Mouse (Mus musculus): ENCODE measurements around the gene Stra6. TPM values are rescaled to one million over a fixed set of nuclear protein-coding genes. Genes with fewer than 3 reads are reported as not detected.

Gene Stra6
- polyA plus RNA-seq, 1 experiment from 2014 or later, result 0.89 TPM

GRCm38 (mm10) chr9:58099836-58100565, 36.4 kb downstream of the Stra6 start:
- Histone ChIP-seq H3K27me3 (ENCODE audit: control insufficient read depth, insufficient read depth, low read length) (0 out of 2 replicates have a peak, but pooled peaks cover 2% of the 10 kb centered on the region), H3K9me3 (replicated peaks; ENCODE audit: control insufficient read depth, low read length) (no peaks in the 10 kb centered on the region), H3K9ac (ENCODE audit: low read length) (no peak overlapping the region), H3K4me3 (ENCODE audit: low read length) (no peak overlapping the region), H3K27ac (ENCODE audit: low read length) (no peak overlapping the region), H3K4me1 (ENCODE audit: control insufficient read depth, insufficient read depth, low read length) (no peaks in the 10 kb centered on the region), H3K36me3 (ENCODE audit: control insufficient read depth, insufficient read depth) (no peaks in the 10 kb centered on the region), H3K4me2 (ENCODE audit: low read depth, low read length) (no peak overlapping the region)
- 44% methylated on average over 5 of the region's 5 CpGs for WGBS
- ATAC-seq (replicated peaks; ENCODE audit: extremely low read depth, insufficient read depth, low FRiP score), result no peak

- H3K27ac ChIP-seq (ENCODE audit: low read length), result no peak overlapping the region
- no peak overlapping the region for H3K9ac ChIP-seq (ENCODE audit: low read length)
- 0 out of 2 replicates have a peak, but pooled peaks cover 2% of the 10 kb centered on the region for H3K27me3 ChIP-seq (ENCODE audit: control insufficient read depth, insufficient read depth, low read length)
- no peaks in the 10 kb centered on the region for H3K4me1 ChIP-seq (ENCODE audit: control insufficient read depth, insufficient read depth, low read length)
- ATAC-seq (replicated peaks; ENCODE audit: extremely low read depth, insufficient read depth, low FRiP score), result no peak
- H3K9me3 ChIP-seq (replicated peaks; ENCODE audit: control insufficient read depth, low read length), result no peaks in the 10 kb centered on the region
- H3K4me2 ChIP-seq (ENCODE audit: low read depth, low read length), result no peak overlapping the region
- H3K4me3 ChIP-seq (ENCODE audit: low read length), result no peak overlapping the region
- WGBS, result 74% methylated on average over 4 of the region's 4 CpGs
- H3K36me3 ChIP-seq (ENCODE audit: control insufficient read depth, insufficient read depth), result no peaks in the 10 kb centered on the region
Measured at GRCm38 (mm10) chr9:58102013-58102412, 38.4 kb downstream of the Stra6 start.

GRCm38 (mm10) chr9:58103647-58104046, 40.1 kb downstream of the Stra6 start:
- no peak overlapping the region for H3K27ac ChIP-seq (ENCODE audit: low read length)
- no peaks in the 10 kb centered on the region for H3K36me3 ChIP-seq (ENCODE audit: control insufficient read depth, insufficient read depth)
- H3K4me3 ChIP-seq (ENCODE audit: low read length), result no peak overlapping the region
- no peaks in the 10 kb centered on the region for H3K9me3 ChIP-seq (replicated peaks; ENCODE audit: control insufficient read depth, low read length)
- WGBS, result 75% methylated on average over 6 of the region's 6 CpGs
- H3K4me1 ChIP-seq (ENCODE audit: control insufficient read depth, insufficient read depth, low read length), result no peaks in the 10 kb centered on the region
- H3K27me3 ChIP-seq (ENCODE audit: control insufficient read depth, insufficient read depth, low read length), result no peaks in the 10 kb centered on the region
- no peak overlapping the region for H3K9ac ChIP-seq (ENCODE audit: low read length)
- ATAC-seq (replicated peaks; ENCODE audit: extremely low read depth, insufficient read depth, low FRiP score), result no peak
- no peak overlapping the region for H3K4me2 ChIP-seq (ENCODE audit: low read depth, low read length)

GRCm38 (mm10) chr9:58105595-58106169, 42.1 kb downstream of the Stra6 start:
- H3K27me3 ChIP-seq (ENCODE audit: control insufficient read depth, insufficient read depth, low read length), result no peaks in the 10 kb centered on the region
- WGBS, result 64% methylated on average over 15 of the region's 15 CpGs
- H3K36me3 ChIP-seq (ENCODE audit: control insufficient read depth, insufficient read depth), result no peaks in the 10 kb centered on the region
- no peak for ATAC-seq (replicated peaks; ENCODE audit: extremely low read depth, insufficient read depth, low FRiP score)
- H3K4me3 ChIP-seq (ENCODE audit: low read length), result no peak overlapping the region
- H3K4me2 ChIP-seq (ENCODE audit: low read depth, low read length), result no peak overlapping the region
- H3K9ac ChIP-seq (ENCODE audit: low read length), result no peak overlapping the region
- no peaks in the 10 kb centered on the region for H3K4me1 ChIP-seq (ENCODE audit: control insufficient read depth, insufficient read depth, low read length)
- H3K27ac ChIP-seq (ENCODE audit: low read length), result no peak overlapping the region
- no peaks in the 10 kb centered on the region for H3K9me3 ChIP-seq (replicated peaks; ENCODE audit: control insufficient read depth, low read length)

- no peak for ATAC-seq (replicated peaks; ENCODE audit: extremely low read depth, insufficient read depth, low FRiP score)
- Histone ChIP-seq H3K9ac (ENCODE audit: low read length) (no peak overlapping the region), H3K36me3 (ENCODE audit: control insufficient read depth, insufficient read depth) (no peaks in the 10 kb centered on the region), H3K27me3 (ENCODE audit: control insufficient read depth, insufficient read depth, low read length) (peaks cover 4% of the 10 kb centered on the region; the same call in 1 of the 2 replicates), H3K4me3 (ENCODE audit: low read length) (no peak overlapping the region), H3K9me3 (replicated peaks; ENCODE audit: control insufficient read depth, low read length) (no peaks in the 10 kb centered on the region), H3K4me2 (ENCODE audit: low read depth, low read length) (no peak overlapping the region), H3K4me1 (ENCODE audit: control insufficient read depth, insufficient read depth, low read length) (no peaks in the 10 kb centered on the region), H3K27ac (ENCODE audit: low read length) (no peak overlapping the region)
- 60% methylated on average over 5 of the region's 5 CpGs for WGBS
Measured at GRCm38 (mm10) chr9:58107494-58107893, 43.9 kb downstream of the Stra6 start.

GRCm38 (mm10) chr9:58110787-58111186, 47.2 kb downstream of the Stra6 start:
- H3K4me3 ChIP-seq (ENCODE audit: low read length), result no peak overlapping the region
- no peak overlapping the region for H3K4me2 ChIP-seq (ENCODE audit: low read depth, low read length)
- H3K9ac ChIP-seq (ENCODE audit: low read length), result no peak overlapping the region
- peaks cover 10% of the 10 kb centered on the region for H3K27me3 ChIP-seq (ENCODE audit: control insufficient read depth, insufficient read depth, low read length)
- H3K9me3 ChIP-seq (replicated peaks; ENCODE audit: control insufficient read depth, low read length), result no peaks in the 10 kb centered on the region
- no peaks in the 10 kb centered on the region for H3K36me3 ChIP-seq (ENCODE audit: control insufficient read depth, insufficient read depth)
- H3K4me1 ChIP-seq (ENCODE audit: control insufficient read depth, insufficient read depth, low read length), result peaks cover 13% of the 10 kb centered on the region
- H3K27ac ChIP-seq (ENCODE audit: low read length), result no peak overlapping the region
- ATAC-seq (replicated peaks; ENCODE audit: extremely low read depth, insufficient read depth, low FRiP score), result no peak
- 58% methylated on average over 5 of the region's 5 CpGs for WGBS

GRCm38 (mm10) chr9:58111431-58111830, 47.8 kb downstream of the Stra6 start:
- Histone ChIP-seq H3K36me3 (ENCODE audit: control insufficient read depth, insufficient read depth) (no peaks in the 10 kb centered on the region), H3K27me3 (ENCODE audit: control insufficient read depth, insufficient read depth, low read length) (peaks cover 10% of the 10 kb centered on the region), H3K9me3 (replicated peaks; ENCODE audit: control insufficient read depth, low read length) (no peaks in the 10 kb centered on the region), H3K27ac (ENCODE audit: low read length) (no peak overlapping the region), H3K4me3 (ENCODE audit: low read length) (no peak overlapping the region), H3K4me1 (ENCODE audit: control insufficient read depth, insufficient read depth, low read length) (peaks cover 13% of the 10 kb centered on the region), H3K9ac (ENCODE audit: low read length) (no peak overlapping the region), H3K4me2 (ENCODE audit: low read depth, low read length) (no peak overlapping the region)
- ATAC-seq (replicated peaks; ENCODE audit: extremely low read depth, insufficient read depth, low FRiP score), result no peak
- WGBS, result 61% methylated on average over 6 of the region's 6 CpGs

GRCm38 (mm10) chr9:58112321-58112751, 48.7 kb downstream of the Stra6 start:
- H3K4me1 ChIP-seq (ENCODE audit: control insufficient read depth, insufficient read depth, low read length), result peaks cover 13% of the 10 kb centered on the region
- peak; percentile 50 for ATAC-seq (replicated peaks; ENCODE audit: extremely low read depth, insufficient read depth, low FRiP score)
- H3K27me3 ChIP-seq (ENCODE audit: control insufficient read depth, insufficient read depth, low read length), result peaks cover 10% of the 10 kb centered on the region
- H3K4me3 ChIP-seq (ENCODE audit: low read length), result no peak overlapping the region
- no peaks in the 10 kb centered on the region for H3K9me3 ChIP-seq (replicated peaks; ENCODE audit: control insufficient read depth, low read length)
- H3K9ac ChIP-seq (ENCODE audit: low read length), result no peak overlapping the region
- 32% methylated on average over 6 of the region's 6 CpGs for WGBS
- no peak overlapping the region for H3K4me2 ChIP-seq (ENCODE audit: low read depth, low read length)
- H3K27ac ChIP-seq (ENCODE audit: low read length), result no peak overlapping the region
- no peaks in the 10 kb centered on the region for H3K36me3 ChIP-seq (ENCODE audit: control insufficient read depth, insufficient read depth)

- Histone ChIP-seq H3K4me2 (ENCODE audit: low read depth, low read length) (peak overlapping the region; percentile 54; the same call in 1 of the 2 replicates), H3K9ac (ENCODE audit: low read length) (no peak overlapping the region), H3K27me3 (ENCODE audit: control insufficient read depth, insufficient read depth, low read length) (peaks cover 10% of the 10 kb centered on the region), H3K4me3 (ENCODE audit: low read length) (no peak overlapping the region), H3K9me3 (replicated peaks; ENCODE audit: control insufficient read depth, low read length) (no peaks in the 10 kb centered on the region), H3K4me1 (ENCODE audit: control insufficient read depth, insufficient read depth, low read length) (peaks cover 13% of the 10 kb centered on the region), H3K36me3 (ENCODE audit: control insufficient read depth, insufficient read depth) (no peaks in the 10 kb centered on the region), H3K27ac (ENCODE audit: low read length) (no peak overlapping the region)
- no peak for ATAC-seq (replicated peaks; ENCODE audit: extremely low read depth, insufficient read depth, low FRiP score)
- WGBS, result 13% methylated on average over 6 of the region's 6 CpGs
Measured at GRCm38 (mm10) chr9:58112866-58113278, 49.3 kb downstream of the Stra6 start.
